Mouse (Mus musculus) ES-Bruce4 (cell line): Measurements from ENCODE around the gene Eng. TPM values are rescaled to one million over a fixed set of nuclear protein-coding genes. Genes with fewer than 3 reads are reported as not detected.

Experiments
- H3K27ac ChIP-seq: 2 replicates; pipeline ENCODE4 v1.5.1; 2012; ENCODE audit warnings: low read length, inconsistent platforms; ENCODE audit not compliant: insufficient read depth
- H3K27me3 ChIP-seq: 2 replicates; pipeline ENCODE4 v1.6.1; 2012; ENCODE audit warnings: mild to moderate bottlenecking, low read length, inconsistent platforms; ENCODE audit not compliant: control insufficient read depth, poor library complexity, insufficient read depth, severe bottlenecking
- H3K36me3 ChIP-seq: 2 replicates; pipeline ENCODE4 v1.6.1; 2012; ENCODE audit warnings: inconsistent platforms, mild to moderate bottlenecking, low read length, moderate library complexity; ENCODE audit not compliant: control insufficient read depth, poor library complexity, insufficient read depth, severe bottlenecking
- H3K4me1 ChIP-seq: one replicate; pipeline ENCODE4 v1.8.1; 2011; ENCODE audit warnings: low read length; ENCODE audit not compliant: control insufficient read depth, insufficient read depth
- H3K4me3 ChIP-seq: 2 replicates; pipeline ENCODE4 v1.5.1; 2011; ENCODE audit warnings: low read depth, mild to moderate bottlenecking, low read length
- H3K9ac ChIP-seq: 2 replicates; pipeline ENCODE4 v1.6.1; 2012; ENCODE audit warnings: low read depth, mild to moderate bottlenecking, inconsistent platforms; ENCODE audit not compliant: poor library complexity, severe bottlenecking
- H3K9me3 ChIP-seq: replicated peaks from 2 replicates; pipeline ENCODE4 v1.6.1; 2012; ENCODE audit warnings: mild to moderate bottlenecking, low read length, inconsistent platforms; ENCODE audit not compliant: control insufficient read depth, poor library complexity, insufficient read depth, severe bottlenecking
- CTCF ChIP-seq: IDR thresholded peaks from one replicate; pipeline ENCODE4 v1.8.1; 2011; ENCODE audit warnings: low read depth, low read length
- EP300 ChIP-seq: IDR thresholded peaks from 2 replicates; pipeline ENCODE4 v1.6.1; 2011; ENCODE audit warnings: low read depth, low read length; ENCODE audit not compliant: insufficient read depth
- POLR2A ChIP-seq: IDR thresholded peaks from one replicate; pipeline ENCODE4 v1.8.1; 2011; ENCODE audit warnings: low read length; ENCODE audit not compliant: insufficient read depth
- polyA plus RNA-seq: library from polyadenylated mRNA; stranded (reverse); fragments of >200 nt; gene quantifications from 2 replicates; pipeline ENCODE4 v1.2.4, GENCODE M21; 2011; ENCODE audit warnings: low read depth; ENCODE audit not compliant: missing spikeins, insufficient read depth, insufficient read length

Gene Eng
- polyA plus RNA-seq, 1 experiment = 20.0 TPM

DNA sequence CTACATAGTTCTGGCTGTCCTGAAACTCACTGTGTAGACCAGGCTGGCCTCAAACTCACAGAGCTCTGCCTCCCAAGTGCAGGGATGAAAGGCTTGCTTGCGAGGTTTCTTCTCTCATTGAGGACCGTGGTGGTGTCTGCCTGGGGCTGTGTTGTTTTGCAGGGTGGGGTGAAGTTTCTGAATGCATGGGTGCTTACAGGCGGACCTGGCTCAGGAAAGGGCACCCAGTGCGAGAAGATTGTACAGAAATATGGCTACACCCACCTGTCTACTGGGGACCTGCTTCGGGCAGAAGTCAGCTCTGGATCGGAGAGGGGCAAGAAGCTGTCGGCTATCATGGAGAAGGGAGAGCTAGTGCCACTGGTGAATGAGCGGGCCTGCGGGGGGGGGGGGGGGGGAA lies 16.4 kb upstream of the Eng start:
- Histone ChIP-seq H3K4me1 (peaks cover 17% of the 10 kb centered on the region), H3K9ac (peak overlapping the region; percentile 73), H3K27me3 (no peaks in the 10 kb centered on the region), H3K36me3 (peaks cover 12% of the 10 kb centered on the region), H3K27ac (peak overlapping the region; percentile 68), H3K4me3 (peak overlapping the region; percentile 61), H3K9me3 (no peaks in the 10 kb centered on the region)
- TF ChIP-seq POLR2A (no peak), CTCF (no peak), EP300 (no peak)

GRCm38 (mm10) chr2:32631046-32631445 lies 15.3 kb upstream of the Eng start:
- Histone ChIP-seq H3K27me3 (no peaks in the 10 kb centered on the region), H3K4me3 (peak overlapping the region; percentile 38; the same call in 1 of the 2 replicates), H3K9me3 (no peaks in the 10 kb centered on the region), H3K9ac (peak overlapping the region; percentile 73), H3K4me1 (peaks cover 13% of the 10 kb centered on the region), H3K36me3 (peaks cover 12% of the 10 kb centered on the region), H3K27ac (no peak overlapping the region)
- no peak for TF ChIP-seq CTCF
- TF ChIP-seq EP300 = no peak
- no peak for TF ChIP-seq POLR2A

DNA sequence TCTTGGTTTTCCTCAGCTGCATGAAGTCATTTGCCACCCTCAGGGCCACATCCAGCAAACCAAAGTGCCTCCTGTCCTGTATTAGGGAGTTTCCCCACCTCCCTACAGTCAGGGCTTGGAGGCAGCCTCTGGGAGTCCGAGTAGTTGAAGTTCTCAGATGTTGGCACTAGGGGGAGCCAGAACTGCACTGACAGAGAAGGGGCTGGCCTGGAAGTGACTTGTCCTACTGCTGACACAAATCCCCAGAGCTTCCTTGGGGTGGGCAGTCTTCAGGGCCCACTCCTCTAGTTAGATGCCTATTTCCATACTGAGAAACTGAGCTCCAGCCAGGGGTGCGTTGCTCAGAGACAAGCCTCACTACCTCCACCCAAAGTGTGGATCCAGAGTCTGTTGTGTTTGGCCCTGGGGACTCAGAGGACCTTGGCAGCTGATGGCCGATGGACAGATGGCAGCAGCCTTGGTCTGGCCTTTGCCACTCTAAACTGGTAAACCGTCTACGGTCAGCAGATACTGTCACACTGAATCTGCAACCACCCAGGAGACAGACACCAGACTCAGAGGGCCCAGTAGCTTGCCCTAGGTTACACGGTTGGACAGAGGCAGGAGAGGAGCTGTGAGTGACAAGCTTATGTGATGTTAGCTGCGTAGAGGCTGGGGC lies 14.5 kb upstream of the Eng start:
- Histone ChIP-seq H3K4me3 (no peak overlapping the region), H3K27ac (no peak overlapping the region), H3K27me3 (no peaks in the 10 kb centered on the region), H3K9ac (no peak overlapping the region), H3K4me1 (peaks cover 9% of the 10 kb centered on the region), H3K36me3 (peaks cover 12% of the 10 kb centered on the region), H3K9me3 (no peaks in the 10 kb centered on the region)
- TF ChIP-seq POLR2A (no peak), EP300 (no peak), CTCF (peak; percentile 94)

GRCm38 (mm10) chr2:32633660-32634059 lies 12.7 kb upstream of the Eng start:
- no peak for TF ChIP-seq CTCF
- TF ChIP-seq EP300 = no peak
- TF ChIP-seq POLR2A = no peak
- Histone ChIP-seq H3K27me3 (no peaks in the 10 kb centered on the region), H3K4me1 (no peaks in the 10 kb centered on the region), H3K4me3 (no peak overlapping the region), H3K9ac (no peak overlapping the region), H3K36me3 (peaks cover 12% of the 10 kb centered on the region), H3K27ac (no peak overlapping the region), H3K9me3 (no peaks in the 10 kb centered on the region)

- Histone ChIP-seq H3K4me1 (no peaks in the 10 kb centered on the region), H3K4me3 (no peak overlapping the region)
- TF ChIP-seq CTCF (no peak), POLR2A (no peak), EP300 (no peak)
Observed at GRCm38 (mm10) chr2:32634277-32635105, 11.9 kb upstream of the Eng start.

DNA sequence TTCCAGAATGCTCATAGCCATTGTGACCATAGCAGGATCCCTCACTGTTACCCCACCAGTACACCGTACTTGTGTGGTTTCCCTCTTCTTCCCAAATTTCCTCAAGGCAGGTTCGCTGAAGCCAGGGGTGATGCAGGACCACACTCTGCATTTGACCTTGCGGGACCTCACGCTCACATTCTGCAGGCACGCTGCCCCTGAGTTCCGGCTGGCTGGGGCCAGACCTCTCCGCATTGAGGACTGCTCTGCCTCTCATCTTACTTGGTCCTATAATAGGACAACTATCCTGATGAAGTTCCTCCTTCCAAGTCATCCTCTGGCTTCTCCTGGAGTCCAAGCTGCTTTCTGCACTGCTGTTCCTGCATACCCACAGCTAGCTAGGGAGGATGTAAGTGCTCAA lies 9.8 kb upstream of the Eng start:
- no peak for TF ChIP-seq EP300
- TF ChIP-seq CTCF = no peak
- no peak for TF ChIP-seq POLR2A
- H3K4me1 ChIP-seq = no peaks in the 10 kb centered on the region
- no peak overlapping the region for H3K27ac ChIP-seq

More at GRCm38 (mm10) chr2:32634277-32635105, 11.9 kb upstream of the Eng start:
- Histone ChIP-seq H3K36me3 (peaks cover 12% of the 10 kb centered on the region), H3K27ac (no peak overlapping the region), H3K27me3 (no peaks in the 10 kb centered on the region), H3K9me3 (no peaks in the 10 kb centered on the region), H3K9ac (no peak overlapping the region)

More for the DNA sequence above, 9.8 kb upstream of the Eng start:
- Histone ChIP-seq H3K4me3 (no peak overlapping the region), H3K36me3 (peaks cover 12% of the 10 kb centered on the region), H3K27me3 (no peaks in the 10 kb centered on the region), H3K9me3 (no peaks in the 10 kb centered on the region), H3K9ac (no peak overlapping the region)
